Mouse (Mus musculus): ENCODE data around the gene Immp2l. TPM values are rescaled to one million over a fixed set of nuclear protein-coding genes. Genes with fewer than 3 reads are reported as not detected.

Gene Immp2l
- polyA plus RNA-seq, 1 experiment from 2014 or later: 10.7 TPM

GRCm38 (mm10) chr12:41557832-41558231 lies 533.9 kb downstream of the Immp2l start:
- Histone ChIP-seq H3K4me3 (no peak overlapping the region), H3K36me3 (replicated peaks) (no peaks in the 10 kb centered on the region), H3K27ac (replicated peaks) (no peak overlapping the region), H3K9me3 (no peaks in the 10 kb centered on the region), H3K4me1 (peaks cover 29% of the 10 kb centered on the region), H3K27me3 (replicated peaks; ENCODE audit: low read depth, poor library complexity, severe bottlenecking) (no peaks in the 10 kb centered on the region)
- 56% methylated on average over 3 of the region's 3 CpGs for WGBS
- DNase-seq (ENCODE audit: low spot score): no peak

GRCm38 (mm10) chr12:41558956-41559735 lies 535.3 kb downstream of the Immp2l start:
- DNase-seq (ENCODE audit: low spot score): no peak
- 36% methylated on average over 5 of the region's 5 CpGs for WGBS
- no peaks in the 10 kb centered on the region for H3K9me3 ChIP-seq
- no peaks in the 10 kb centered on the region for H3K27me3 ChIP-seq (replicated peaks; ENCODE audit: low read depth, poor library complexity, severe bottlenecking)
- H3K27ac ChIP-seq (replicated peaks): no peak overlapping the region
- no peak overlapping the region for H3K4me3 ChIP-seq
- no peaks in the 10 kb centered on the region for H3K36me3 ChIP-seq (replicated peaks)
- H3K4me1 ChIP-seq: peaks cover 29% of the 10 kb centered on the region

DNA sequence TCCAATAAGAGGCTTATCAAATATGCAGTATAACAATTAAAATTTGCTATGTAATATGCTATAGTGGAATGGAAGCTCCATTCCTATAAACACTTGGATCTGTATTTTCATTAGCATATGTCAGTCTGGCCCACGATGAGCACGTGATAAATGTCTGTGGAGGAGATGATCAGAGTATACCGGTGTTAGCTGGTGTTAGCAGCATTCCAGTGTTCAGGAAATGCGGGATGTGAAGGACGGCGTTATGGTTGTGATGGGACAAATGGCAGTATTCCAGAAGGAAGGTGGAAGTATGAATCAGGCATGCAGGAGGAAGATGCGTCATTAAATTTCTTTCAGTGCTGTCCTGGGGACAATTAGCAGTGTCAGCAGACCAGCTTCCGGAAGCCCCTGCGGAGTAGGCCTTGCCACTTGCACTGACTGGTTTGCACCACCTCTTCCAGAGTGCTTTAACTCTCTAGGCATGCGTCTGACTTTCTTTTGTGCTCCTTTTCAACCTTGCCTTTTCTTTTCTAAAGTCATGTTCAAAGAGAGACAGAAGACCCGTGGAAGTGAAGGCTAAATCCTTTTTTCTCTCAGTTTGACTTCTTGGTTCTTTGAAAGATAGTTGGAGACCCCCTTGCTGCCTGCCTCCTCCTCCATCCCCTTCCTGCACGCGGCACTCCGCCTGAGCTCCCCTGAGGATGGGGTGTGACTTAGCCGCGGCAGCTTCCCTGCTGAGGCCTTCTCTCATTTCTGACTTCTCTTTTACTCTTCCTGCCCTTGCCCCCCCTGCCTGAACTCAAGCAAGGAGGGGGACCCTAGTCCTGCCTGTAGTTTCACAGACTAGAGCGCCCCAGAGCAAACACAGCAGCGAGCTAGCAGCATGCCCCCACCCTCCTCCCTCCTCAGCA lies 541.9 kb downstream of the Immp2l start:
- Histone ChIP-seq H3K4me3 (peak overlapping the region; percentile 32), H3K9me3 (no peaks in the 10 kb centered on the region), H3K27ac (replicated peaks) (peak overlapping the region; percentile 77), H3K27me3 (replicated peaks; ENCODE audit: low read depth, poor library complexity, severe bottlenecking) (no peaks in the 10 kb centered on the region), H3K36me3 (replicated peaks) (no peaks in the 10 kb centered on the region), H3K4me1 (peaks cover 11% of the 10 kb centered on the region)
- peak; percentile 49 for DNase-seq (ENCODE audit: low spot score)
- WGBS: 22% methylated on average over 18 of the region's 18 CpGs

DNA sequence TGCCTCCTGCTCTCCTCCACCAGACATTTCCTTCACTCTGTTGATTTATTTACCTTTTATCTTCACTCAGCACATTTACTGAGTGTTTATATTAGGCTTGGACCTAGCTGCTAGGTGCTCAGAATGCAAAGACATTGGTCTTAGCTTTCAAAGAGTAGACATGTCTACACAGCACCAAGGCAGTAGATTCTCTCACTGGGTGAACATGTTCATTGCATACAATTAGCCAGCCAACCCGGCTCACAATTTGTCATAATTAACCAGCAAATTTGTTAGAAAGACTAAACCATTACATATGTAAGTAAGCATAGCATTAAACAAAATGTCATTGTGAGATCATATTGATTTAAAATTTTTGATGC lies 542.5 kb downstream of the Immp2l start:
- peak overlapping the region; percentile 32 for H3K4me3 ChIP-seq
- peaks cover 11% of the 10 kb centered on the region for H3K4me1 ChIP-seq
- H3K27ac ChIP-seq (replicated peaks): peak overlapping the region; percentile 77
- WGBS: 48% methylated on average over 1 of the region's 1 CpGs
- H3K36me3 ChIP-seq (replicated peaks): no peaks in the 10 kb centered on the region
- H3K9me3 ChIP-seq: no peaks in the 10 kb centered on the region
- no peaks in the 10 kb centered on the region for H3K27me3 ChIP-seq (replicated peaks; ENCODE audit: low read depth, poor library complexity, severe bottlenecking)
- DNase-seq (ENCODE audit: low spot score): no peak

GRCm38 (mm10) chr12:41573754-41574153 lies 549.9 kb downstream of the Immp2l start:
- no peaks in the 10 kb centered on the region for H3K9me3 ChIP-seq
- no peaks in the 10 kb centered on the region for H3K36me3 ChIP-seq (replicated peaks)
- H3K27ac ChIP-seq (replicated peaks): no peak overlapping the region
- H3K4me1 ChIP-seq: no peaks in the 10 kb centered on the region
- 58% methylated on average over 3 of the region's 3 CpGs for WGBS
- DNase-seq (ENCODE audit: low spot score): no peak
- no peak overlapping the region for H3K4me3 ChIP-seq
- H3K27me3 ChIP-seq (replicated peaks; ENCODE audit: low read depth, poor library complexity, severe bottlenecking): no peaks in the 10 kb centered on the region

- Histone ChIP-seq H3K4me3 (no peak overlapping the region), H3K9me3 (no peaks in the 10 kb centered on the region), H3K27me3 (replicated peaks; ENCODE audit: low read depth, poor library complexity, severe bottlenecking) (no peaks in the 10 kb centered on the region), H3K36me3 (replicated peaks) (no peaks in the 10 kb centered on the region), H3K4me1 (no peaks in the 10 kb centered on the region), H3K27ac (replicated peaks) (no peak overlapping the region)
- WGBS: 90% methylated on average over 4 of the region's 4 CpGs
- DNase-seq (ENCODE audit: low spot score): no peak
Measured at GRCm38 (mm10) chr12:41575221-41575620, 551.3 kb downstream of the Immp2l start.

DNA sequence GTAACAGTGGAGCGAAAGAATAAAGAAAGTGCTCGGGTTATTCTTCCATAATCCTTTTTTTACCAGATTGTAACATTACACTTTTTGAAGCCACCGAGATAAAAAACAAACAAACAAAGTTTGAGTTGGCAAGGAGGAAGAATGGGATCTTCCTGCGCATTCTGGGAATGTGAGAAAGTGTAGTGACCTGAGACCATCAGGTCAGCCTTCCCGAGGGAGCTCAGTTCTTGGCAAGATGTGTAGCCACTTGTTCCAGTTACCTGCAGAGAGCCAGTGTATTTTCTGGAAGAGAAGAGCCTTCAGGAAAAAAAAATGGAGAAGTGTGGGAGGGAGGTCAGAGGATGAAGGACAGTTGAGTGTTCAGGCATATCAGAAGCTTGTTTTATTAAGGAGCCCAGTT lies 569.5 kb downstream of the Immp2l start:
- Histone ChIP-seq H3K4me3 (no peak overlapping the region), H3K27me3 (replicated peaks; ENCODE audit: low read depth, poor library complexity, severe bottlenecking) (no peaks in the 10 kb centered on the region), H3K36me3 (replicated peaks) (no peaks in the 10 kb centered on the region), H3K4me1 (no peaks in the 10 kb centered on the region), H3K9me3 (no peaks in the 10 kb centered on the region), H3K27ac (replicated peaks) (no peak overlapping the region)
- WGBS: 70% methylated on average over 5 of the region's 5 CpGs
- DNase-seq (ENCODE audit: low spot score): no peak

- no peaks in the 10 kb centered on the region for H3K27me3 ChIP-seq (replicated peaks; ENCODE audit: low read depth, poor library complexity, severe bottlenecking)
- no peak overlapping the region for H3K27ac ChIP-seq (replicated peaks)
- H3K9me3 ChIP-seq: no peaks in the 10 kb centered on the region
- no peak overlapping the region for H3K4me3 ChIP-seq
- no peaks in the 10 kb centered on the region for H3K4me1 ChIP-seq
- WGBS: 96% methylated on average over 4 of the region's 4 CpGs
- H3K36me3 ChIP-seq (replicated peaks): no peaks in the 10 kb centered on the region
- no peak for DNase-seq (ENCODE audit: low spot score)
Measured at GRCm38 (mm10) chr12:41594037-41594436, 570.1 kb downstream of the Immp2l start.

DNA sequence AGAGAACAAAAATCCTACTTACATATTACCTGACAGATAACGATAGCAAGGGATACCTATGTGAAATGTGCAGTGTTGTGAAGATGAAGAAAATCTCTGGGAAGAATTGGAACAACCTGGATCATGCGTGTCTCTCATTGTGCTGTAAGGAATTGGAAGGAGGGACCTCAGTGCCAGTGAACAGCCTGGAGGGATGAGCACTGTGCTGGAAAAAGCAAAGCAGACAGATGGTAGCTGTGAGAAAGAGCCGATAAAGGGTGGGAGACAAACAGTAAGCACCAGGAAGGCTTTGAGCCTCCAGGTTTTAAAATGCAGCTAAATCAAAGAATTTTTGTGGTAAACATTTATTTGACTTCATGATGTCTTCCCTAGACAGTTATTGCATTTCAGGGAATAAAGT lies 591.4 kb downstream of the Immp2l start:
- Histone ChIP-seq H3K36me3 (replicated peaks) (no peaks in the 10 kb centered on the region), H3K27me3 (replicated peaks; ENCODE audit: low read depth, poor library complexity, severe bottlenecking) (no peaks in the 10 kb centered on the region), H3K27ac (replicated peaks) (no peak overlapping the region), H3K4me1 (no peaks in the 10 kb centered on the region), H3K9me3 (no peaks in the 10 kb centered on the region), H3K4me3 (no peak overlapping the region)
- DNase-seq (ENCODE audit: low spot score): no peak
- WGBS: 78% methylated on average over 3 of the region's 3 CpGs

GRCm38 (mm10) chr12:41621341-41621740 lies 597.5 kb downstream of the Immp2l start:
- no peaks in the 10 kb centered on the region for H3K36me3 ChIP-seq (replicated peaks)
- no peaks in the 10 kb centered on the region for H3K4me1 ChIP-seq
- H3K27me3 ChIP-seq (replicated peaks; ENCODE audit: low read depth, poor library complexity, severe bottlenecking): no peaks in the 10 kb centered on the region
- no peaks in the 10 kb centered on the region for H3K9me3 ChIP-seq
- H3K27ac ChIP-seq (replicated peaks): no peak overlapping the region
- H3K4me3 ChIP-seq: no peak overlapping the region
- 90% methylated on average over 6 of the region's 6 CpGs for WGBS
- DNase-seq (ENCODE audit: low spot score): no peak

GRCm38 (mm10) chr12:41643262-41643661 lies 619.4 kb downstream of the Immp2l start:
- Histone ChIP-seq H3K4me3 (no peak overlapping the region), H3K27ac (replicated peaks) (no peak overlapping the region), H3K4me1 (peaks cover 5% of the 10 kb centered on the region; the same call in 1 of the 2 replicates), H3K9me3 (no peaks in the 10 kb centered on the region), H3K36me3 (replicated peaks) (no peaks in the 10 kb centered on the region), H3K27me3 (replicated peaks; ENCODE audit: low read depth, poor library complexity, severe bottlenecking) (no peaks in the 10 kb centered on the region)
- 54% methylated on average over 4 of the region's 4 CpGs for whole genome bisulfite sequencing
- no peak for DNase-seq (ENCODE audit: low spot score)

GRCm38 (mm10) chr12:41644802-41645551 lies 621.1 kb downstream of the Immp2l start:
- 64% methylated on average over 4 of the region's 4 CpGs for whole genome bisulfite sequencing
- DNase-seq (ENCODE audit: low spot score): no peak
- H3K27ac ChIP-seq (replicated peaks): no peak overlapping the region
- H3K9me3 ChIP-seq: no peaks in the 10 kb centered on the region
- H3K36me3 ChIP-seq (replicated peaks): no peaks in the 10 kb centered on the region
- H3K27me3 ChIP-seq (replicated peaks; ENCODE audit: low read depth, poor library complexity, severe bottlenecking): no peaks in the 10 kb centered on the region
- peaks cover 5% of the 10 kb centered on the region; the same call in 1 of the 2 replicates for H3K4me1 ChIP-seq
- no peak overlapping the region for H3K4me3 ChIP-seq

All from embryonic facial prominence, embryonic 10.5 days (tissue).